Mouse (Mus musculus) intestine, embryonic 14.5 days (tissue): ENCODE results near the gene Ttyh1. TPM values are rescaled to one million over a fixed set of nuclear protein-coding genes. Genes with fewer than 3 reads are reported as not detected.
A peak's percentile ranks its signal among the peaks of the same experiment; 100 is the strongest.

ENCODE experiments used
- ATAC-seq: fragments of 200-750 bp; cut with Nextera tagmentation; replicated peaks from 2 replicates; pipeline ENCODE4 v1.8.0; 2017; ENCODE audit warnings: low read depth, moderate number of reproducible peaks, moderate TSS enrichment, moderate library complexity; ENCODE audit not compliant: low FRiP score, low TSS enrichment
- DNase-seq: peaks from one replicate; pipeline ENCODE4 v3.0.0-alpha.2; 2018; ENCODE audit warnings: low spot score
- H3K27ac ChIP-seq: fragments of 300-500 bp; sonication (generic); 2 replicates; pipeline ENCODE4 v1.5.1; 2014; ENCODE audit warnings: low read depth, mild to moderate bottlenecking, control low read depth
- H3K27me3 ChIP-seq: fragments of 300-500 bp; sonication (generic); replicated peaks from 2 replicates; pipeline ENCODE4 v1.6.1; 2014; ENCODE audit warnings: low read length, control low read depth; ENCODE audit not compliant: control insufficient read depth, insufficient read depth
- H3K36me3 ChIP-seq: fragments of 300-500 bp; sonication (generic); 2 replicates; pipeline ENCODE4 v1.6.1; 2014; ENCODE audit warnings: low read length, control low read depth; ENCODE audit not compliant: control insufficient read depth, insufficient read depth
- H3K4me1 ChIP-seq: fragments of 300-500 bp; sonication (generic); replicated peaks from 2 replicates; pipeline ENCODE4 v1.6.1; 2014; ENCODE audit warnings: low read length, control low read depth, mixed read lengths; ENCODE audit not compliant: control insufficient read depth, insufficient read depth
- H3K4me2 ChIP-seq: fragments of 300-500 bp; sonication (generic); 2 replicates; pipeline ENCODE4 v1.6.1; 2014; ENCODE audit warnings: low read length
- H3K4me3 ChIP-seq: fragments of 300-500 bp; sonication (generic); 2 replicates; pipeline ENCODE4 v1.5.1; 2014; ENCODE audit warnings: low read depth, low read length, control low read depth, mixed read lengths
- H3K9ac ChIP-seq: fragments of 300-500 bp; sonication (generic); 2 replicates; pipeline ENCODE4 v1.6.1; 2014; ENCODE audit warnings: mild to moderate bottlenecking, low read length
- H3K9me3 ChIP-seq: fragments of 300-500 bp; sonication (generic); 2 replicates; pipeline ENCODE4 v1.6.1; 2016; ENCODE audit warnings: low read length, control low read depth; ENCODE audit not compliant: control insufficient read depth
- WGBS: fragments of 180-500 bp; shearing (Covaris S2); extraction: QIAGEN DNeasy Blood & Tissue Kit; methylation state at CpG from one replicate; pipeline ENCODE4 v1.1.7; 2014; 5-methylcytosine and 5-hydroxymethylcytosine counted together
- polyA plus RNA-seq: library from polyadenylated mRNA; unstranded; fragments of >200 nt; fragmentation: Nextera tagmentation; extraction: Ambion mirVana; gene quantifications from 2 replicates; pipeline ENCODE4 v1.2.1, GENCODE M21; 2014

Ttyh1 gene
- polyA plus RNA-seq, 1 experiment from 2014 or later = 7.1 TPM

DNA sequence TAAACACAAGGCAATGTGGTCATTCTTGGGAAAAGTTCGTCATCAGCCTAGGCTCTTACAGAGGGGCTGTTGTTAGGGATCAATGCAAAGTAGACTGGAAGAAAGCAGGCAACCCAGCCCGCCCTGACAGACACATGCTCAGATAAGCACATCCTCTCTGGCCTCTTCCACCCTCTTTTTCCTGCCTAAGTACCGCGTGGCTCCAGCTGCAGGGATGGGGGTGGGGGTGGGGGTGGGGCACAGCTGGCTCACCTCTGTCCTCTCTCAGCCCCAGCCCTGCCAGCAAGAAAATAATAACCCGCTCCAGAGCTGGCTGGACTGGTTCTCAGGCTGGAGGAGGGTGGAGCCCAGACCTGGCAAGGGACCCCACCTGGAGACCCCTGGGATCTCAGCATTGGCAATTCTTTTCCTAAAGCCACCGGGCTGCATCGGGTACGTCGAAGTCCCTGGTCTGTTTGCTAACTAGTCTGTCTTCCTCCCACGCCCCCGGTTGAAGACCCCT, 44.4 kb downstream of the Ttyh1 start:
- Histone ChIP-seq H3K9ac (peak overlapping the region; percentile 51), H3K36me3 (no peaks in the 10 kb centered on the region), H3K27ac (peak overlapping the region; percentile 73), H3K9me3 (no peaks in the 10 kb centered on the region), H3K4me2 (peak overlapping the region; percentile 75), H3K4me3 (peak overlapping the region; percentile 59), H3K4me1 (peaks cover 13% of the 10 kb centered on the region), H3K27me3 (no peaks in the 10 kb centered on the region)
- under 1% methylated on average over 11 of the region's 11 CpGs for WGBS
- ATAC-seq (peak; percentile 67), DNase-seq (peak; percentile 71)

DNA sequence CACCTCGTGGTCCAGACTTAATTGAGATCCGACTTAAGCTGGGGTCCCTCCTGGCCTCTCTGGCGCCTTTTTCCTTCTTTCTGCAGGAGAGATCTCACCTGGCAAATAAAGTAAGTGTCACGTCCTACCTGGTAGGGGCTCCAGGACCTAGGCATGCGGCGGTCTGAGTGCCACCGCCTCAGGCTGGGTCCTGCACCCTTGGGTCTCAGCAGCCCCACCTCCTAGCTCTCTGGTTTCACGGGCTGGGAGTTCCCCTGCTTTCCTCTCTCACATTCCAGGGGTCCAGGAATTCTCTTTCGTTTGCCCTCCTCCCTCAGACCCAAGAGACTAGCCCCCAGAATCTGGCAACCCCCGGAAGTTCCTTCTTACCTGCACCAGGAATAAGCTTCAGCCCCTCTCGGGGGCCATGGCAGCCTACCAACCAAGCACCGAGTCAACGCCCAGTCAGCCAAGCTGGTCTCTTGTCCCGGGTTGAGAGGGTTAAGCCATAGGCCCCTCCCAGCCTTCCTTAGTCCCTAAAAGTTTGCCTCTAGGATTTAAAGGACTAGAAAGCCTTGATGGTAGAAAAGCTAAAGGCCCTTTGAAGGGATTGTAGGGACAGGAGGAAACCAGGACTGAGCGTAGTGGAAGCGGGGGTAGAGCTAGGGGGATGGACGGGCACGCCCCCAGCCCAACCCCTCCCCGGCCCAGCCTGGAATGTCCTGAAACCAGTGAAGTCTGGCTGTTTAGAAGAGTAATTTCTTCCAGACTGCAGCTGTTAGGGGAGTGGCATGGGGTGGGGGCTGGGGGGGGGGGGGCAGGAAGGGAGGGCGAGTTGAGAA, 45.1 kb downstream of the Ttyh1 start, which contains the start of gene Cdc42ep5:
Gene Cdc42ep5 (minus strand): TSS at position 771 of the 821 bp plus-strand sequence.
- H3K9ac ChIP-seq = peak within 1 kb of the TSS; percentile 51
- DNase-seq (peak; percentile 80), ATAC-seq (peak; percentile 89)
- H3K4me2 ChIP-seq = peak within 1 kb of the TSS; percentile 75
- H3K4me3 ChIP-seq = peak within 1 kb of the TSS; percentile 59
- H3K27ac ChIP-seq = peak within 1 kb of the TSS; percentile 73
- WGBS = under 1% methylated on average over 19 of the region's 20 CpGs
- H3K4me1 ChIP-seq = peaks cover 13% of the 10 kb centered on the region
- H3K36me3 ChIP-seq = no peaks in the 10 kb centered on the region
- no peaks in the 10 kb centered on the region for H3K9me3 ChIP-seq
- H3K27me3 ChIP-seq = no peaks in the 10 kb centered on the region

DNA sequence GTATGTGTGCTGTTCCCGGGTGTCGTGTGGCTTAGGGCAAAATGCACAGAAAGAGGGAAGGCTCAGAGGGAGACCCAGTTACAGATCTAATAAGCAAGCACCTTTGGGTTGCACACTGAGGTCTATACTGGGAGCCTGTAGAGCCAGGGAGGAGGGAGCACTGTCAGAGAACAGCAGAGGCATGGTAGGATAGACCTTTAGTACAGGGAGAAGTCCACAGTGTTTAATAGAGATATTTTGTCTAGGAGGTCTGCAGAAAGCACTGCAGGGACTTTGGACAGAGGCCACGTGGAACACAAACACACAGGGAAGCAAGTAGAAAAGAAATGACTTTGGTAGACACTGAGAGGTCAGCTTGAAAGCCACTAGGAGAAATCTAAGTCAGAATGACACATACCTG, 46.1 kb downstream of the Ttyh1 start:
- H3K9ac ChIP-seq = no peak overlapping the region; the same call in 1 of the 2 replicates
- no peaks in the 10 kb centered on the region for H3K9me3 ChIP-seq
- peaks cover 13% of the 10 kb centered on the region for H3K4me1 ChIP-seq
- H3K36me3 ChIP-seq = no peaks in the 10 kb centered on the region
- ATAC-seq (no peak), DNase-seq (no peak)
- no peaks in the 10 kb centered on the region for H3K27me3 ChIP-seq
- H3K4me3 ChIP-seq = peak overlapping the region; percentile 59
- H3K27ac ChIP-seq = peak overlapping the region; percentile 73
- peak overlapping the region; percentile 75 for H3K4me2 ChIP-seq
- 8% methylated on average over 3 of the region's 3 CpGs for WGBS

- H3K4me1 ChIP-seq = peaks cover 13% of the 10 kb centered on the region
- no peaks in the 10 kb centered on the region for H3K9me3 ChIP-seq
- H3K36me3 ChIP-seq = no peaks in the 10 kb centered on the region
- H3K27me3 ChIP-seq = no peaks in the 10 kb centered on the region
- ATAC-seq (0 out of 2 replicates have a peak, but pooled peaks have one; percentile 12), DNase-seq (no peak)
- H3K4me2 ChIP-seq = no peak overlapping the region
- H3K4me3 ChIP-seq = no peak overlapping the region
- H3K9ac ChIP-seq = no peak overlapping the region
- H3K27ac ChIP-seq = no peak overlapping the region
Measured at GRCm38 (mm10) chr7:4167098-4167497, 47.9 kb downstream of the Ttyh1 start.

DNA sequence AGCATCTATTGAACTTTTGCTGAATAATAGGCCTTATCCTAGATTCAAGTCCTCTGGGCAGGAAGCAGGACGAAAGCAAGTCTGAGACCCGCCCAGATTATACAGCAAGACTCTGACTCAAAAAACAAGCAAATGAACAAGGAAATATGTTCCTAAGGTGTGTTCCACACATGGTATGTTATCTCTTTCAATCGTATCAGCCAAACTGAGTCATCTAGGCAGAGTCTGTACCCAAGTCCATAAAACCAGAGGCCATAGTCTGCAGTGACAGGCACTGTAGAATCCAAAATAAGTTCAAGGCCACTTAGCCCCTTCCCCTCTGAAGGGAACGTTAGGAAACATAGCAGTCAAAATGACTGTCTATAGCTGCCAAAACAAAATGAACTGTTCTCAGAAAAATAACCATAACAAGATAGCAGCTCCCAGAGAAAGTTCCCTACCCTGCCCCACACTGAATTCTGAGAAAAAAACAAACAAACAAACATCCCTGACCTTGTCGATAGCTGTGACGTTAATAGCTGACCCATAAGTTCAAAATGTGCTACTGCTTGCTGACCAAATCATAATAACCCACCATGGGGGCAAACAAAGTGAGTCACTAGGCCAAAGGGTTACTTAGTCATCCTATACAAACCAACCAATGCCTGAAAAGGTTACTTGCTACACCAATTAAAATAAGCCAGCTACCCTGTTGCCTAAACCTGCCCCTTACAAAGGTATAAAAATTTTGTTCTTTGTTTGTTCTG, 51.2 kb downstream of the Ttyh1 start:
- no peak overlapping the region for H3K4me3 ChIP-seq
- no peaks in the 10 kb centered on the region for H3K36me3 ChIP-seq
- no peak for DNase-seq
- H3K4me1 ChIP-seq = peaks cover 1% of the 10 kb centered on the region
- H3K4me2 ChIP-seq = no peak overlapping the region
- peak; percentile 74 for ATAC-seq
- 68% methylated on average over 6 of the region's 6 CpGs for WGBS
- no peaks in the 10 kb centered on the region for H3K9me3 ChIP-seq
- no peaks in the 10 kb centered on the region for H3K27me3 ChIP-seq
- H3K9ac ChIP-seq = no peak overlapping the region
- H3K27ac ChIP-seq = no peak overlapping the region

DNA sequence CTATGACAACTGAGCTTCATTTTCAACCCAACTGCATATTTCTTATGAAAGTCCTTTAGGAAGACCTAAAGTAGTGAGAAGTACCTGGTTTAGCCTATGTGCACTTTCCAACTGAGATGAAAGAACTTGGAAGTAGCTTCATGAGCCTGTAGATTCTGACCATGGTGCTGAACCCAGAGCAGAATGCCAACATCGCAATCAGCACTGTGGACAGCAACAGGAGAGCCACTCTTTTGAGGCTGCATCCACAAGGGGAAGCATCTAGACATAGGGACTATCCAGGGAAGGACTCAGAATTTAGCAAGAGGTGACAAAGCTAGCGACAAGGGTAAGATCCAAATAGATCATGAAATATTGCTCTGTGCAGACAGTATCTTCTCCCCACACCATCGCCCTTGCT, 59.2 kb downstream of the Ttyh1 start:
- WGBS = 44% methylated on average over 3 of the region's 3 CpGs
- DNase-seq = peak; percentile 83
- Histone ChIP-seq H3K36me3 (no peaks in the 10 kb centered on the region), H3K27ac (no peak overlapping the region), H3K4me3 (no peak overlapping the region), H3K4me1 (no peaks in the 10 kb centered on the region), H3K4me2 (no peak overlapping the region), H3K27me3 (no peaks in the 10 kb centered on the region), H3K9ac (no peak overlapping the region), H3K9me3 (no peaks in the 10 kb centered on the region)
- no peak for ATAC-seq

Other genes starting within 250 kb of the Ttyh1 start
- 0.15 and 0.24 TPM in 2 replicates for gene Gm14548, start 221.3 kb upstream of the Ttyh1 start, polyA plus RNA-seq
- gene Lilra6, start 203.9 kb upstream of the Ttyh1 start, polyA plus RNA-seq = 0.11 and 0.13 TPM in 2 replicates
- 2.1 and 2.3 TPM in 2 replicates for gene Lair1, start 56.2 kb upstream of the Ttyh1 start, polyA plus RNA-seq
- 48.2 and 51.4 TPM in 2 replicates for gene Leng8, start 17.6 kb downstream of the Ttyh1 start, polyA plus RNA-seq
- gene Leng9, start 31.0 kb downstream of the Ttyh1 start, polyA plus RNA-seq = 2.4 and 2.7 TPM in 2 replicates
- gene Cdc42ep5, start 45.5 kb downstream of the Ttyh1 start, polyA plus RNA-seq = 58.5 and 62.4 TPM in 2 replicates
- 0.11 and 0.16 TPM in 2 replicates for gene Lilra5, start 118.3 kb downstream of the Ttyh1 start, polyA plus RNA-seq
- gene Ncr1, start 218.3 kb downstream of the Ttyh1 start, polyA plus RNA-seq = not detected in 2 replicates